Mouse (Mus musculus) G1E-ER4 (cell line): Measurements from ENCODE around the gene Abcb6. TPM values are rescaled to one million over a fixed set of nuclear protein-coding genes. Genes with fewer than 3 reads are reported as not detected.

ENCODE experiments used
- GATA1 ChIP-seq: IDR thresholded peaks from one replicate; pipeline ENCODE4 v1.8.0; 2012; ENCODE audit warnings: low read length, inconsistent platforms
- polyA plus RNA-seq: library from polyadenylated mRNA; stranded (reverse); fragments of >175 nt; gene quantifications from 2 replicates; pipeline ENCODE4 v1.2.3, GENCODE M21; 2012

The Abcb6 gene
- polyA plus RNA-seq, 1 experiment: 17.2 TPM

GRCm38 (mm10) chr1:75212542-75212941 is 32.4 kb upstream of the Abcb6 start:
- no peak for TF ChIP-seq GATA1

- no peak for TF ChIP-seq GATA1
Observed at GRCm38 (mm10) chr1:75211141-75211708, 31.0 kb upstream of the Abcb6 start.

GRCm38 (mm10) chr1:75210136-75211087 is 30.2 kb upstream of the Abcb6 start, which contains the start of the genes Glb1l and Stk16:
Gene Glb1l, minus strand, starts transcription at chr1:75210813.
Gene Stk16, plus strand, starts transcription at chr1:75210838.
- TF ChIP-seq GATA1: no peak

- no peak for TF ChIP-seq GATA1
Observed at GRCm38 (mm10) chr1:75208967-75209678, 28.9 kb upstream of the Abcb6 start.

DNA sequence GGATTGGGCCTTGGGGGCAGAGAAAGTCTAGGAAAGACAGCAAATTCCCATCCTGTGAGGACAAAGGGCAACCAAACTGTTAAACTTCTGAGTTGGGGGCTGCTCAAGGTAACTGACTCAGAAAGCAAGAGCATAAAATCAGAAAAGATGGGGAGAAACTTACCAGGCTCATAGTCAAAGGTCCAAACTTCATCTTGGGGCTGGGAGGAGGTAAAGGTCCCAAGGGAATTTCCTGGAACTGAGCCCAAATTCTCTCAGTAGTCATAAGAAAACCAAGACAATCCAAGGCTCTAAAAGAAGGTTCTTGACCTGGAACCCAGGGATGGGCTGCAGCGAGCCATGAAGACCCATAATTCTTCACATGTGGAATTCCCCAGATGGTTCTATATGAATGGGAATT is 21.0 kb upstream of the Abcb6 start:
- TF ChIP-seq GATA1: no peak

- TF ChIP-seq GATA1: no peak
Observed at GRCm38 (mm10) chr1:75192452-75192851, 12.3 kb upstream of the Abcb6 start.

GRCm38 (mm10) chr1:75191622-75192402 is 11.6 kb upstream of the Abcb6 start, which contains the start of the genes Ankzf1 and Atg9a:
Gene Ankzf1, plus strand, starts transcription at chr1:75192151.
Gene Atg9a, minus strand, starts transcription at chr1:75192196.
- no peak for TF ChIP-seq GATA1

DNA sequence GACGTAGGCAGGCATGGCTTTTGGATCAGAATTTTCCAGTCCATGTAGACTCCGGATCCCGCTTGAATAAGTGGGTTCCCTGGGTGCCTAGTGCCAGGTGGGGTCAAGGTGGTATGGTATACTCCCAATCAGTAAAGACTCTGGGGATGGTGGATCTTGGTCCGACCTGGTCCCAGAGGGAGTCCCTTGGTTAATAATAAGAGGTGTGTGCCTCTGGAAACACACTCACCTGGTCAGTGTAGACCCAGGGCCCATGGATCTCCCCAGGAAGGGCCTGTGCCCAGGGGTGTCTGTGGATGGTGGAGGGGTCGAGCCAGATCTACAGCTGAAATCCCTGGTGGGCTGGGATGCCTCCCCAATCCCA is 11.0 kb upstream of the Abcb6 start:
- no peak for TF ChIP-seq GATA1

GRCm38 (mm10) chr1:75190577-75190976 is 10.4 kb upstream of the Abcb6 start:
- no peak for TF ChIP-seq GATA1

DNA sequence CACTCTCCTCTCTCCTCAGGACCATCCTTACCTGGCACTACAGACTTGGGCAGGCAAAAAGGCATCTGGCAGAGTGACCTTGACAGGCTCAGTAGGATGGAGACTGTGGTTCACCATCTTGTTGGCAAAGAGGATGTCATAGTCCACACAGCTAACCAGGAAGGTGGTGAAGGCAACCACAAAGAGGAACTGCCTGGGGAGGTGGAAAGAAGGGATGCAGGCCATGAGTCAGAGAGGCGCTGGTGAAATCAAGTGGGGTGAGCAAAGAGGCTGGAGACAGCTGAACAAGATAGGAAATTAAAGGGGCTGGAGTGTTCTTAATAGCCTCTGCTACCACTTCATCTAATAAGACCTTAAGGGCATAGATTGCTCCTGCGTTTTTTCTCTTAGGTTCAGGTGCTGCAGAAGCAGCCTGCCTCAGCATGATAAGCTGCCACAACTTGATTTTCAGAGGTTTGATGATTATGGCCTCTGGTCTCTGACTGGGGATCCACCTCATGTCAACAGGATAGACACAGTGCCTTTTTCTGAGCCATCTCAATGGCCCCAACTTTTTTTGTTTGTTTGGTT is 7.8 kb upstream of the Abcb6 start:
- TF ChIP-seq GATA1: no peak

GRCm38 (mm10) chr1:75187126-75187525 is 6.9 kb upstream of the Abcb6 start:
- no peak for TF ChIP-seq GATA1

DNA sequence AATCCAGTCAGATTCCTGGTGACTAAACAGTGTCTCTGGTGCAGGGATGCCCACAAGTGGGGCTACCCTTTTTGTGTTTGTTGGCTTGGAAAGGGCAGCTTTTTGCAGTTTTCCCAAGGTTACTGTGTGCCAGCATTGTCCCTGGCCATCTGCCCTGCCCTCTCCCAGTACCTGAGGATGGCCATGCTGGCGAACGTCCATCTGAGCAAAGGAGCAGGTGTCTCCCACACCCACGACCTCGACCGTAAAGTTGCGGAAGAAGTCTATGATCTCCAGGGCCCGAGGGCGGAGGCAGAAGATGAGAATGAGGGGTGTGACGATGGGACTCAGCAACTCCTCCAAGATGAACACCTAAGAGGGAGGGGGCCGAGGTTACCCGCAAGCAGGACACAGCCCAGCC is 5.3 kb upstream of the Abcb6 start:
- TF ChIP-seq GATA1: no peak

GRCm38 (mm10) chr1:75182160-75182559 is 2.0 kb upstream of the Abcb6 start:
- TF ChIP-seq GATA1: no peak

DNA sequence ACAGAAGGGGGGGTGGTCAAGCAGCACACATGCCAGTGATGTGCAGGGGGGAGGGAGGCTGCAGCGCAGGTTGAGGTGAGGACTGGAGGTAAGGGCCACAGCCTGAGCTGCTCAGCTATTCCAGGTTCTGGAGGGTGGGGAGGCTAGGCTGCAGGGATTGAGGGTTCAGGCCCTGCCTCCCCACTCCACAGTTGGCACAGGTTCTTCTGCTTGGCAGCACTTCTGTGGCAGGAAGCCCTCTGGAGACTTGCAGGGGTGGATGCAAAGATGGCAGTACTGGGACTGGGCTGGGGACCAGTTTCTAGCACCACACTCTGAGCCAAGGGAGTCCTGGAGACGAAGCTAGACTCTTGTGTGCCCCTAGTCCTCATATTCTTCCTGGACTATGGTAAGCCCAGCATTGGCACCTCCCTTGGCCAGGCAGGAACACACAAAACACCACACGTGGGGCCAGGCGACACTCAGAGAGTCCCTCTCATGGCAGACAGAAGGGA is 1.2 kb upstream of the Abcb6 start:
- no peak for TF ChIP-seq GATA1

DNA sequence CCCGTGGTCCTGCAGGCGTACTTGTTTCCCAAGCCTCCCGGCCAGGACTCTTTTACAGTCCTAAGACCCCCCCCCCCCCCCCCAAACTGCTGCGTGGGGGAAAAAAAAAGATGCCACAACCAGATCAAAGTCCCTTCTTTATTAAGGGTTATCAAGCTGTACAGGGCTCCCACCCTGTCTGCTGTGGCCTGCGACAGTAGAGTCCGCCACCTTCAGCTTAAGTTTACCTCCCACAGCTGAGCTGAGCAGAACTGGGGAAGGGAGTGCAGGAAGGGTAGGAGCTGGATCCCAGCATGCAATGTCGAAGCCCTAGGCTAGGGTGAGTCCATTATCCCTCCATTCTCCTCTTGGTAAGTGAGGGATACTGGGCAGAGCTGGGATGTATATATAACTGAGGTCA is 549 bp upstream of the Abcb6 start:
- TF ChIP-seq GATA1: no peak
